Mouse (Mus musculus) ES-Bruce4 (cell line): ENCODE data around the gene Mettl17.

ENCODE experiments used
- CTCF ChIP-seq: IDR thresholded peaks from one replicate; pipeline ENCODE4 v1.8.1; 2011; ENCODE audit warnings: low read depth, low read length
- EP300 ChIP-seq: IDR thresholded peaks from 2 replicates; pipeline ENCODE4 v1.6.1; 2011; ENCODE audit warnings: low read depth, low read length; ENCODE audit not compliant: insufficient read depth
- POLR2A ChIP-seq: IDR thresholded peaks from one replicate; pipeline ENCODE4 v1.8.1; 2011; ENCODE audit warnings: low read length; ENCODE audit not compliant: insufficient read depth

DNA sequence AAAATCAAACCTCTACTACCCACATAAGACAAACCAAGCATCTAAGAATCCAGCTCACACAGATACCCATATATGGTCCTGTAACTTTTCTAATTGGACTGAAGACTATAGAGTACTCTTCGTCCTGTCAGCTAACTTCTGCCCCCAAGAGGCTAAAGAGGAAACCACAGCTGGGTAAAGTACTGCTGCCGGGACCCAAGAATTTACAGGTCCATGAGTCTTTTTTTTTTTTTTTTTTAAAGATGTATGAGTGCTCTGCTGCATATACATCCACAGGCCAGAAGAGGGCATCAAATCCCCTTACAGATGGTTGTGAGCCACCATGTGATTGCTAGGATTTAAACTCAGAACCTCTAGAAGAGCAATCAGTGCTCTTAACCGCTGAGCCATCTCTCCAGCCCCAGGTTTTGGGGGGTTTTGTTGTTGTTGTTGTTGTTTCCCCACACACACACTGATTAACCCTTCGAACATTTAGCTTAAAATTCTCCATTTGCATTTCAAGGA, 1.1 kb upstream of the Mettl17 start:
- TF ChIP-seq POLR2A (no peak), CTCF (no peak), EP300 (no peak)
